Mouse (Mus musculus) 3T3-L1 (cell line): Measurements from ENCODE around the gene Catip.
"Not testable (repeated sequence)": the region's sequence is repeated elsewhere in the genome, so short reads cannot be mapped to it uniquely, and the experiment has no call there.

Experiments used
- DNase-seq: peaks from one replicate; pipeline ENCODE4 v3.0.0-alpha.2; 2015; ENCODE audit warnings: low read depth, low spot score

The Catip gene

DNA sequence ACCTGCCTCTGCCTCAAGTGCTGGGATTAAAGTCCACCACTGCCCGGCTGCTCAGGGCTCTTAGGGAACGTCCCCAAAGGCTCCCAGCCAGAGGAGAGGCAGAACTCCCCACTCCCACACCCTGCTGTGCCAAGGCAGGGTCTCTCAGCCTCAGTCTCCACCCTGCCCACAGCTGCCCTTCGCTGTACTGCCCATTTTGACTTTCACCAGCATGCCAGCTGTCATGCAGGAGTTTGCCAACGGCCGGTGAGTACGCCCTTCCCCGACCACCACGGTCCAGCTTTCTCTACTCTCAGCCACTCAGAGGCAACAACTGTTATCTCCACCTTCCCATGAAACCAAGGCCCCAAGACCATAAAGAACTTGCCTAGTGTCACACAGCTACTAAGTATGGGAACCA is 22.6 kb downstream of the Catip start:
- no peak for DNase-seq

- DNase-seq, result no peak
These were observed 23.2 kb downstream of the Catip start for GRCm38 (mm10) chr1:74385064-74385463.

GRCm38 (mm10) chr1:74385531-74385930 is 23.6 kb downstream of the Catip start:
- no peak for DNase-seq

- no peak for DNase-seq
These were observed 24.4 kb downstream of the Catip start for GRCm38 (mm10) chr1:74386363-74386713.

DNA sequence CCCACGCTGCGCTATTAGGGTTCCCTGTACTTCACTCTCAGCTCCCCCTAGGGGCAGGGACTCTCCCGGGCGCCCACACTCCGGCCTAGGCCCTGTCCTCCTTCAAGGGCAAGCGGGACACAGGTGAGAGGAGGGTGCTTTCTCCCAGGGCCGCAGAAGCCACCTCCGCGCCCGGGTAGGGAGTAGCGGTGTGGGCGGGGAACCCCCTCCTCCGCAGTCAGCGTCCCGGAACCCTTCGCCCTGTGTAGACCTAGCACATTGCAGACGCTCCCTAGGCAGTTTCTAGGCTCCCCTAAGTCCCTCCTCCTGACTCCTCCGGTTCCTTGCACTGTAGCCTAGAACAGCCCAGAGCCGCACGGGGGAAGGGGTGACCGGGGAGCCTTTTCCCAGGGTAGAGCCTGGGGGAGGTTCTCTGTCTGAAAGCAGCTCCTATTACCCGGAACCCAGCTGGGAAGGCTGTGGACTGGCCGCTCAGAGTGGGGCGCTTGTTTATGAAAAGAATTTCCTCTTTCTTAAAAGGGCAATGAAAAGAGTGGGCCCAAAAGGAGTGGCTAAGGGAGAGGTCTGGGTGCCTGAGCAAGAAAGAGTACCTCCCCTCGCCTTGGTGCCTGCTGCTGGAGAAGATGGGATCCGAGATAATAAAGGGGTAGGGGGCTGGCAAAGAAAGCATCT is 24.9 kb downstream of the Catip start:
- DNase-seq, result peak; percentile 95

GRCm38 (mm10) chr1:74387386-74387988 is 25.6 kb downstream of the Catip start:
- DNase-seq, result no peak

DNA sequence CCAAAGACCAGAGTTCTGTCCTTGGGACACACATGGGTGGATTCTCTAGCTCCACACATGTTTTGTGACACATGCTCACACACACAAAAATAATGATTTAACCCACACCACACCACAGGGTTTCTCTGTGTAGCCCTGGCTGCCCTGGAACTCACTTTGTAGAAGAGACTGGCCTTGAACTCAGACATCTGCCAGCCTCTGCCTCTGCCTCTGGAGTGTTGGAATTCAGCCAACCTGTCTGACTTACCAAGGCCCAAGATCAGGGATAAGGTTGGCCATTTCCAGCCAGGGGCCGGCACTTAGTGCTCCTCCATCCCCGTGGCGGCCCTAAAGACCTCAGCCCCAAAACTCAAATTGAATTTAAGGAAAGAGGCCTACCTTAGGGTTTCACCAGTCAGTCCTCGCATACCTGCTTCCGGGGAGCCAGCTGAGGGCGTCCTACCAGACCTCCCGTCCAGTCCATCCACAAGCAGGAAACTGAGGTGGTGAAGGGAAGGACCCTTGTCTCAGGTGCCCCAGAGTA is 26.6 kb downstream of the Catip start:
- DNase-seq, result no peak

DNA sequence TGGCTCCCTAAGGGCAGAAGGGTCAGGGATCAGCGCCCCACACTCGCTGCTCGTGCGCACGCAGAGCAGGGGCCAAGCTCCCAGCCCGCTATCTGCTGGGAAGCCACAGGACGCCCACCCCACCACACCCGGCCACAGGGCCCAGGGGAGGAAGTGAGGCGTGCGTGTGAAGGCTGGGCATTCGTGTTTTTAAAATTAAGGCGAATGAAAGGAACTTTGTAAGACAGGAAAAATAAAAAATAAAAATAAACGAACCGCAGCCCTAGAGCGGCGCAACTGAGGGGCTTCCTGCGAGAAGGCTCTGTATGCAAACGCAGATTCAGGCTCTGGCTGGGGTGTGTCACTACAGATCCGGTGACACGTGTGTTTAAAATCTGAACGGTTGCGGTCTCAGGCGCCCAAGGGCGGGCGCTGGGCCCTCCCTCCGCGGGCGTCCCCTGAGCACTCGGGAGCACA is 28.0 kb downstream of the Catip start:
- peak; percentile 36 for DNase-seq

GRCm38 (mm10) chr1:74390287-74390906 is 28.5 kb downstream of the Catip start:
- peak; percentile 81 for DNase-seq

DNA sequence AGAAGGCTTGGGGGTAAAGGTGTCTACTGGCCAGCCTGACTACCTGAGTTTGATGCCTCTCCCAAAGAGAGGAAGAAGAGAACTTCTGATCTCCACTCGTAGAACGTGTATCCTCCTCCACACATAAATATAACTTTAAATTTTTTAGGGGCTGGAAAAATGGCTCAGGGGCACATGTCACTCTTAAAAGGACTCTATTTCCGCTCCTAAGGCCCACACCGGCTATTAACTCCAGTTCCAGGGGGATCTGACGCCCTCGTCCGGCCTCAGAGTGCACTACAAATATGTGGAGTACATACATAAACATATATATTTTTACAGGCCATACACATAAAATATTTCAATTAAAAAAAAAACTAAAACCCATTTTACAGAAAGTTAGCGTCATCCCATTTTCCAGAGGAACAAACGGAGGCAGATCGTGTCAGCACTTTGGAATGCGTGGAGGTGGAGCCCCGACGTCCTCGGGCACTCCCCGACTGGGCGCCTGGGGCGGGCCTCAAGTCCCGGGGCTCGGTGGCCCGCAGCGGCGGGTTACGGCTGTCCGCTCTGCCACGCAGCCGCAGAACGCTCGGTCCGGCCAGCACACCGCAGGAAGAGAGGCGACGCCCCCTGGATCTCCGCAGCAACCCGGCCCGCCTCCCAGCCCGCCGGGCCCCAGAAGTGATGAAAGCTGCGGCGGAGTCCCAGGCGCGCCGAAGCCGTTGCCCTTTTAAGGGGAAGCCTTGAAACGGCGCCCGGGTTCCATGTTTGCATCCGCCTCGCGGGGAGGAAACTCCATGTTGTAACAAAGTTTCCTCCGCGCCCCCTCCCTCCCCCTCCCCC is 29.2 kb downstream of the Catip start, which contains the start of gene Ctdsp1:
Ctdsp1 (plus strand) TSS at position 586 of the 825 bp plus-strand sequence.
- DNase-seq, result peak; percentile 93

- peak; percentile 59 for DNase-seq
These were observed 30.0 kb downstream of the Catip start for GRCm38 (mm10) chr1:74391844-74392441.

DNA sequence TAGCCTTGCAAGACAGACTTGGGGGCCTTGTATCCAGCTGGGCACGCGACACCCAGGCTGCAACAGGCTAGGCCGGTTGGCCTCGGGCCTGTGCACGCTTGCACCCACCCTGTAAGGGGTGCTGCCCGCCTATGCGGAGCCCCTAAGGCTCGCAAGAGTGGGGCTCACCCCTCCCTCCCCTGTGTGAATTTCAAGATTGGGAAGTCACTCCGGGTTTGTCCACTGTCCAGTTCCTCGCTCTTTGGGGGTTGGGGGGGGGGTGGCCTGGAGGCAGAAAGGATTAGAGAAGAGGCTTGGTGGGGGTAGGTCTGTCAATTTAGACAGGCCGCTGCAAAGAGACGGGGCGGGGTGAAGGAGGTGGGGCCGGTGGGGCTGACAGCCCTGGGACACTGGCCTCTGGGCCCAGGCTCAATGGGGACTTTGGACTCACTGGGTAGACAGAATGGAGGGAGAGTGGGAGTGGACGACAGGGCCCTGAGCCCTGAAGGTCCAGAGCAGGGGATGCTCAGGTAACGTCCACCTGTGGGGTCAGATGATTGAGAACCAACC is 30.6 kb downstream of the Catip start:
- DNase-seq, result peak; percentile 33

DNA sequence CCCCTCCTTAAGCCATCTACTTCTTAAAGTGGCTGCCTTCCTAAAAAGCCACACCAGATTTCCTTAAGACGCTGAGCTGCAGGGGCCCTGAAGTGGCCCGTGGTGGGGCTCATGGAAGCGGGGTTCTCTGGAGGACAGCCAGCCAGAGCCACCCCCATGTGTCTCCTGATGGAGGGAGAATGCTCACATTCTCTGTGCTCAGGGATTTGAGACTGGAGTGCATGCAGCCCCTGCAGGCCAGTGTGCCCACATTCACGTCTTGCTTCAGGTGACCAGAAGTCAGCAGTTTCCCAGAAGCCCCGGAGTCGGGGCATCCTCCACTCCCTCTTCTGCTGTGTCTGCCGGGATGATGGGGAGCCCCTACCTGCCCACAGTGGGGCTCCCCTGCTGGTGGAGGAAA is 31.1 kb downstream of the Catip start:
- DNase-seq, result peak; percentile 36

DNA sequence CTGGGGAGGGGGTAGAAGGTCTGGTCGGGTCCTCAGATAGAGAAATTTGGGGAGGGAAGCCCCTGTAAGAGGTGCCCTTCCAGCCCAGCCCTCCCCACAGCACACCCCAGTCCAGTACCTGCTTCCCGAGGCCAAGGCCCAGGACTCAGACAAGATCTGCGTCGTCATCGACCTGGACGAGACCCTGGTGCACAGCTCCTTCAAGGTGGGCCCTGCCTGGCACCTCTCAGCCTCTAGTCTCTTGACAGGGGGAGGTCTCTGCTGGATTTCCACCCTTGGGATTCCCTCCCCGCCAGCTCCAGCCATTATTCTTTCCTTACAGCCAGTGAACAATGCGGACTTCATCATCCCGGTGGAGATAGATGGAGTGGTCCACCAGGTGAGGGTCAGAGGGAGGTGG is 31.8 kb downstream of the Catip start:
- no peak for DNase-seq

- DNase-seq, result no peak
These were observed 32.4 kb downstream of the Catip start for GRCm38 (mm10) chr1:74394311-74394710.

- DNase-seq, result no peak
These were observed 33.0 kb downstream of the Catip start for GRCm38 (mm10) chr1:74394858-74395257.

GRCm38 (mm10) chr1:74395290-74395689 is 33.4 kb downstream of the Catip start:
- no peak for DNase-seq

- DNase-seq, result not testable (repeated sequence)
These were observed 34.7 kb downstream of the Catip start for GRCm38 (mm10) chr1:74396456-74397222.

DNA sequence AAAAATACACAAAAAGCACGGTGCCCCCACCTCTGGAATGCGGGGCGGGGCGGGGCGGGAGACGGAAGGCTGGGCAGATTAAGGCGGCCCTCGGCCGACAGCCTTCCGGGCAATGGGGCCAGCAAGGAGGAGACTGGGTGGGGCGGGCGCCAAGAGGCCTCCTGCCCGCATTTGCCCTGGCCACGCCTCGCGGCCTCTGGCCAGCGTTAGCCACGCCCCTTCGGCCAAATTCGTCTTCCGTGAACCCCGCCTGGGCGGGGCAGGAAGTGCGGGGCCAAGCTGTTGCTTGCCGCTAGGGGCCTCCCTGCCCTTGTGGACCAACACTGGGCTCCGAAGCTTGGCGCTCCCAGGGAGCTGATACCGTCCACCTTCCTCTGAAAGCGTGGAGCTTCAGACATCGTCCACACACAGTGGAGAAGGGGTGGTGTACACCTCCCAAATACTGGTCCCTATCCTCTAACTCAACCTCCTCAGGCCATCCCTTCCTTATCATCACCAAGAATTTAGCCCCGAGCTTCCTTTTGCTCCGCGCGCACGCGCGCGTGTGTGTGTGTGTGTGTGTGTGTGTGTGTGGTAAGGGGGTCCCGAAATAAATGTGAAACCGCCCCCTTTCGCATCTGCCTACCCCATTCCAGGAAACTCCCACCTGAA is 35.5 kb downstream of the Catip start:
- DNase-seq, result peak; percentile 98

- peak; percentile 74 for DNase-seq
These were observed 36.1 kb downstream of the Catip start for GRCm38 (mm10) chr1:74397919-74398451.
